Mouse (Mus musculus) heart, postnatal 14 days (tissue): ENCODE results near the gene Desi1. TPM values are rescaled to one million over a fixed set of nuclear protein-coding genes. Genes with fewer than 3 reads are reported as not detected.

ENCODE experiments used
- DNase-seq, 2 experiments: peaks; one replicate each; pipeline ENCODE4 v3.0.0; 2021 to 2022
- intact Hi-C: fragments of 180-260 bp; cut with DNase I; formaldehyde crosslinking; loops from one replicate; pipeline ENCODE4 v1.15.1; 2025
- total RNA-seq, 2 experiments: library from RNA; stranded (reverse); gene quantifications; 2 replicates each; pipeline ENCODE4 v1.2.3; 2021

Gene Desi1
- total RNA-seq, 2 experiments from 2014 or later: 22.6 to 27.9 TPM

- no peak for DNase-seq
- intact Hi-C loops: loop anchor here (10.0 kb wide), 1 partner anchor 46 kb away; no protein-coding TSS in a partner anchor
These were observed 84.6 kb downstream of the Desi1 start for GRCm38 (mm10) chr15:81949076-81949475.

- DNase-seq: no peak
- intact Hi-C loops: loop anchor here (10.0 kb wide), 1 partner anchor 52 kb away; no protein-coding TSS in a partner anchor
These were observed 90.4 kb downstream of the Desi1 start for GRCm38 (mm10) chr15:81943176-81943749.

Other genes with a start within 250 kb of the Desi1 start
- 10 to 100 TPM; 69.3 to 93.0 TPM for gene Tef, start 231.4 kb downstream of the Desi1 start, total RNA-seq
- 100 to 1,000 TPM; 119 to 131 TPM for gene Tob2, start 175.1 kb downstream of the Desi1 start, total RNA-seq
- gene Phf5a, start 162.0 kb downstream of the Desi1 start, total RNA-seq: 10 to 100 TPM; 41.4 to 44.2 TPM
- gene Aco2, start 161.6 kb downstream of the Desi1 start, total RNA-seq: 1,000 to 10,000 TPM; 2,092 to 2,100 TPM
- gene Polr3h, start 107.6 kb downstream of the Desi1 start, total RNA-seq: 1 to 10 TPM; 7.5 to 7.9 TPM
- gene Csdc2, start 97.1 kb downstream of the Desi1 start, total RNA-seq: 10 to 100 TPM; 39.6 to 60.9 TPM
- 10 to 100 TPM; 23.0 to 28.8 TPM for gene Pmm1, start 72.9 kb downstream of the Desi1 start, total RNA-seq
- gene 1700029P11Rik, start 53.3 kb downstream of the Desi1 start, total RNA-seq: not detected
- gene Xrcc6, start 46.0 kb downstream of the Desi1 start, total RNA-seq: 10 to 100 TPM; 20.4 to 27.0 TPM
- gene Snu13, start 13.7 kb upstream of the Desi1 start, total RNA-seq: 10 to 100 TPM; 48.6 to 53.8 TPM
- gene 4930407I10Rik, start 25.3 kb upstream of the Desi1 start, total RNA-seq: not detected
- not detected for gene Mei1, start 36.1 kb upstream of the Desi1 start, total RNA-seq
- gene Ccdc134, start 94.1 kb upstream of the Desi1 start, total RNA-seq: 1 to 10 TPM; 4.8 to 5.8 TPM
- gene Srebf2, start 113.3 kb upstream of the Desi1 start, total RNA-seq: 10 to 100 TPM; 18.7 to 22.6 TPM
- gene Shisa8, start 179.0 kb upstream of the Desi1 start, total RNA-seq: under 1 TPM; 0.14 to 0.34 TPM
- gene Tnfrsf13c, start 190.5 kb upstream of the Desi1 start, total RNA-seq: under 1 TPM; 0.24 TPM
- gene Cenpm, start 210.9 kb upstream of the Desi1 start, total RNA-seq: 1 to 10 TPM; 1.9 to 3.2 TPM
- not detected for gene 1500009C09Rik, start 218.5 kb upstream of the Desi1 start, total RNA-seq
- under 1 TPM; 0.17 to 0.24 TPM for gene Sept3, start 241.0 kb upstream of the Desi1 start, total RNA-seq